In the genomic region with DNA sequence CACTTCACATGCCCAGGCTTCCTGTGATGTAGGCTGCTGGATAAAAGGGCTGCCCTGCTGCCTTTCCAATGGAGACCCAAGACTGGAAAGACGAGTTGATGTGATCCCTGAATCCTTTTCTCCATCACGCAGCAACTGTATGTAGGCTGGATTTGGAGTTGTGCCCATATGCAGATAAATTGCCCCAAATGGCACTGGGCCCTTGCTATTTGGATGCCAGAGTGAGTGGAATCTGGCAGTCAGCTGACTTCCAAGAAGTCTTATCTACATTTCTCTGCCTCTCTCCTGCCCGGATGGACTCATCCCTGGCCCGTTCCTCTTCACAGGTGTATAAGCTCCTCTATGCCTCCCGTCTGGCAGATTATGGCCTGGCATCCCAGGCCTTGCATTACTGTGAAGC, we compare ENCODE assay signal across 27 mouse cellular contexts. TPM values are rescaled to one million over a fixed set of nuclear protein-coding genes. Genes with fewer than 3 reads are reported as not detected.
DNase-seq lines count a peak whose midpoint lies in the region; ATAC-seq and TF ChIP-seq lines count a peak whose summit lies in the region.
"Had no signal": no experiment of that assay in that cellular context is flagged by ENCODE, and none has a peak within 500 bp of the region (broad histone marks: within the 10 kb centered on the region; RNA-seq: fewer than 3 reads in every experiment).

No protein-coding gene starts in this region.

- peaks cover 30% of the 10 kb centered on the region for H3K4me1 ChIP-seq in cerebellum, adult 2 months (ENCODE audit: control insufficient read depth, insufficient read depth, low read length)
- peaks cover 26% of the 10 kb centered on the region for H3K4me1 ChIP-seq in olfactory bulb, adult 2 months (ENCODE audit: control insufficient read depth, insufficient read depth, low read length)
- H3K4me1 ChIP-seq: hindbrain, embryonic 12.5 days; lung, embryonic 15.5 days; stomach, embryonic 15.5 days had no signal

- TF ChIP-seq CTCF in cerebellum, adult 2 months (IDR thresholded peaks at IDR 0.05; ENCODE audit: borderline replicate concordance, insufficient read depth, low read depth, low read length) = no peak
- no peak for TF ChIP-seq CTCF in brain, embryonic 14.5 days (IDR thresholded peaks at IDR 0.05; ENCODE audit: borderline replicate concordance, extremely low read depth, insufficient read depth, insufficient read length)
- no peak for TF ChIP-seq CTCF in olfactory bulb, adult 2 months (IDR thresholded peaks at IDR 0.05; ENCODE audit: insufficient read depth, low read depth, low read length)

- DNase-seq in cerebellum, adult 2 months = peak; percentile 21 to 24
- peak; percentile 15 to 23 for DNase-seq in frontal cortex, postnatal 36 days (ENCODE audit: low spot score in 2 of 2)
- DNase-seq in brain, embryonic 14.5 days (ENCODE audit: low read depth) = peak; percentile 65
- DNase-seq in urinary bladder, adult 2 months (ENCODE audit: low spot score) = no peak
- DNase-seq: adrenal gland, adult 8-10 months; gastrocnemius, adult 2 months; gastrocnemius, postnatal 36 days; heart, adult 18-20 months; heart, postnatal 36 days; kidney, adult 2 months; kidney, postnatal 36 days; liver had no signal

- no peaks in the 10 kb centered on the region; the same call in 1 of the 2 replicates for H3K27me3 ChIP-seq in cerebellum, adult 2 months (ENCODE audit: control insufficient read depth, insufficient read depth, low read length)
- H3K27me3 ChIP-seq: intestine, embryonic 15.5 days; lung, embryonic 15.5 days; stomach, embryonic 15.5 days had no signal

- H3K27ac ChIP-seq in cerebellum, adult 2 months (ENCODE audit: insufficient read depth, low read length) = no peak overlapping the region
- H3K27ac ChIP-seq in olfactory bulb, adult 2 months (ENCODE audit: insufficient read depth, low read depth, low read length) = peak overlapping the region; percentile 32; the same call in 1 of the 2 replicates
- H3K27ac ChIP-seq: embryonic facial prominence, embryonic 13.5 days; forebrain, embryonic 10.5 days; gastrocnemius, adult 2 months; hindbrain, embryonic 12.5 days; hindbrain, postnatal 0 days; intestine, embryonic 15.5 days; layer of hippocampus, adult 2 months; lung, embryonic 15.5 days; midbrain, embryonic 10.5 days; midbrain, embryonic 15.5 days; neural tube, embryonic 15.5 days; stomach, embryonic 15.5 days had no signal

- 40% methylated on average over 5 of the region's 5 CpGs for WGBS in cerebellum, adult 2 months
- 62% methylated on average over 5 of the region's 5 CpGs for WGBS in olfactory bulb, adult 2 months

- no peak for TF ChIP-seq POLR2A in cerebellum, adult 2 months (IDR thresholded peaks at IDR 0.05; ENCODE audit: borderline replicate concordance, insufficient read depth, low read length)
- TF ChIP-seq POLR2A in brain, embryonic 14.5 days (IDR thresholded peaks at IDR 0.05; ENCODE audit: borderline replicate concordance, extremely low read depth, insufficient read depth, insufficient read length, poor library complexity, severe bottlenecking) = no peak
- TF ChIP-seq POLR2A in olfactory bulb, adult 2 months (IDR thresholded peaks at IDR 0.05; ENCODE audit: insufficient read depth, low read depth, low read length) = no peak

- ATAC-seq in cerebellum, adult (ENCODE audit: insufficient number of reproducible peaks, low FRiP score, low TSS enrichment) = no peak
- no peak for ATAC-seq in frontal cortex, adult (ENCODE audit: low TSS enrichment)
- ATAC-seq: hindbrain, postnatal 0 days; intestine, embryonic 15.5 days; midbrain, embryonic 15.5 days had no signal

- H3K4me3 ChIP-seq in cerebellum, adult 2 months (replicated peaks; ENCODE audit: insufficient read depth, low read depth, low read length) = no peak overlapping the region
- H3K4me3 ChIP-seq in olfactory bulb, adult 2 months (ENCODE audit: insufficient read depth, low read depth, low read length) = no peak overlapping the region
- H3K4me3 ChIP-seq: embryonic facial prominence, embryonic 13.5 days; forebrain, embryonic 10.5 days; gastrocnemius, adult 2 months; hindbrain, embryonic 12.5 days; intestine, embryonic 15.5 days; layer of hippocampus, adult 2 months; lung, embryonic 15.5 days; midbrain, embryonic 10.5 days; midbrain, embryonic 15.5 days; neural tube, embryonic 15.5 days; stomach, embryonic 15.5 days had no signal

RNA-seq across cellular contexts. Expression of gene Sec16b, which starts 49.9 kb away (rescaled TPM):
- 0.48 and 0.51 TPM in 2 replicates for polyA plus RNA-seq in cerebellum, adult 2 months (2012; rRNA removed)
- 0.47 and 0.64 TPM in 2 replicates for polyA plus RNA-seq in brain, embryonic 14.5 days (2012; rRNA removed)
- polyA plus RNA-seq in olfactory bulb, adult 2 months (2012; ENCODE audit: insufficient read depth, insufficient read length, low replicate concordance, missing spikeins) = not detected in 2 replicates
- 7.1 and 9.2 TPM in 2 replicates for polyA plus RNA-seq in urinary bladder, adult 2 months (2012; rRNA removed)
- polyA plus RNA-seq: G1E had no signal
